Mouse (Mus musculus): ENCODE data around the gene Minos1. TPM values are rescaled to one million over a fixed set of nuclear protein-coding genes. Genes with fewer than 3 reads are reported as not detected.

The Minos1 gene
- polyA plus RNA-seq, 1 experiment, result 137 TPM

DNA sequence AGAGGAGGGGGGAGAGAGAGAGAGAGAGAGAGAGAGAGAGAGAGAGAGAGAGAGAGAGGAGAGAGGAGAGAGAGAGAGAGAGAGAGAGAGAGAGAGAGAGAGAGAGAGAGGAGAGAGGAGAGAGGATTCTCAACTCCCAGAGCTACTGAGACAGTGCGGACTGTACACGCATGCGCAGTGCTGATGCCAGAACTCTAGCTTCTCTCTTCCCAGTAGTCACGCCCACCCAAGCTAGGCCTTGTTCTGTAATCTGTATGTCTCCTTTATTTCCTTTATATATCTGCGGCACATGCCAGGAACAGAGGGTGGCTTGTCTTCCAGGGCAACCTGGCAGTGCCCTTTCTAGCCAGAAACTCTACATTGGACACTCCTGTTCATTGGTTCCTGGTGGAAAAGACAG lies 66.1 kb downstream of the Minos1 start:
- Histone ChIP-seq H3K4me3 (ENCODE audit: low read depth, low read length) (no peak overlapping the region), H3K27ac (ENCODE audit: insufficient read depth, low read length) (no peak overlapping the region)

DNA sequence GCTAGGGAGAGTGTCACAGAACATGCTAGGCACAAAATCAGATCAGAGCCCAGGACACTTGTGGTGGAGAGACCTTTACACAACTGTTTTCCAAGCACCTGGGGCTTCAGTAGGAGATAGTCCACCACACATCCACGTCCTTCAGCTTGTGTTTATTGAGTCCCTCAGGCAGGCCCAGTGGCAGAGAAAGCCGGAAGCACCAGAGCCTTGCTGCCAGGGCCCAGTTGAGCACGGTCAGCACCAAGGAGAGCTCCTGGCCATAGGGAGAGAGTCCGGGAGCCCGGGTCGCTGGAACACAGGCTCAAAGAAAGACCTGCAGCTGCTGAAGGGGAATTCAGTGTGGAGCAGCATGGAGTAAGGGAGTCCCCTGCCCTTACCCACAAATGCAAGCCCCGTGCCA lies 71.3 kb downstream of the Minos1 start:
- Histone ChIP-seq H3K36me3 (ENCODE audit: control insufficient read depth, insufficient read depth, low read length, poor library complexity, severe bottlenecking) (no peaks in the 10 kb centered on the region), H3K4me3 (ENCODE audit: low read depth, low read length) (no peak overlapping the region), H3K27ac (ENCODE audit: insufficient read depth, low read length) (no peak overlapping the region), H3K27me3 (ENCODE audit: control insufficient read depth, insufficient read depth, low read length, poor library complexity, severe bottlenecking) (no peaks in the 10 kb centered on the region), H3K4me1 (ENCODE audit: control insufficient read depth, insufficient read depth, low read length) (no peaks in the 10 kb centered on the region), H3K9ac (ENCODE audit: low read depth, poor library complexity, severe bottlenecking) (no peak overlapping the region), H3K9me3 (replicated peaks; ENCODE audit: control insufficient read depth, insufficient read depth, low read length, poor library complexity, severe bottlenecking) (no peaks in the 10 kb centered on the region)
- TF ChIP-seq CTCF (IDR thresholded peaks at IDR 0.05; ENCODE audit: low read depth, low read length), result no peak
- TF ChIP-seq EP300 (IDR thresholded peaks at IDR 0.05; ENCODE audit: insufficient read depth, low read depth, low read length), result no peak
- TF ChIP-seq POLR2A (IDR thresholded peaks at IDR 0.05; ENCODE audit: insufficient read depth, low read length), result no peak

More for the DNA sequence above, 66.1 kb downstream of the Minos1 start:
- Histone ChIP-seq H3K4me1 (ENCODE audit: control insufficient read depth, insufficient read depth, low read length) (no peaks in the 10 kb centered on the region), H3K9ac (ENCODE audit: low read depth, poor library complexity, severe bottlenecking) (no peak overlapping the region), H3K27me3 (ENCODE audit: control insufficient read depth, insufficient read depth, low read length, poor library complexity, severe bottlenecking) (no peaks in the 10 kb centered on the region), H3K36me3 (ENCODE audit: control insufficient read depth, insufficient read depth, low read length, poor library complexity, severe bottlenecking) (no peaks in the 10 kb centered on the region), H3K9me3 (replicated peaks; ENCODE audit: control insufficient read depth, insufficient read depth, low read length, poor library complexity, severe bottlenecking) (no peaks in the 10 kb centered on the region)
- no peak for TF ChIP-seq EP300 (IDR thresholded peaks at IDR 0.05; ENCODE audit: insufficient read depth, low read depth, low read length)
- TF ChIP-seq CTCF (IDR thresholded peaks at IDR 0.05; ENCODE audit: low read depth, low read length), result no peak
- no peak for TF ChIP-seq POLR2A (IDR thresholded peaks at IDR 0.05; ENCODE audit: insufficient read depth, low read length)

DNA sequence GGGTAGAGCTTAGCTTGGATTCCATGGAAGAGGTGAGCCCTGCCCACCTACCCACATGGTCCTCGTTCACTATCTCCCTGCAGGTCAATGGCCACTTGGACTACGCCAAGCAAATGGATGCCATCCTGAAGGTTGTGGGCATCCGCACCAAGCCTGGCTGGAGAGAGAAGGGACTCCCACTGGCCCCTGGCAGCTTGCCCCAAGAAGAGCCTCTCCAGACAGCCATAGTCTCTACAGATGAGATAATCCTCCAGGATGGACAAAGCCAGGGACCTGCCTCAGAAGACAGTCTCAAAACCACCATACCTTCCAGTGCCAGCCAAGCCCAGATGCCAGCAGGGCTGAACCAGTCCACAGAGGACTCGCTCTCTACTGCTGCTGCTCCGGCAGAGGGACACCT lies 72.9 kb downstream of the Minos1 start:
- Histone ChIP-seq H3K27ac (ENCODE audit: insufficient read depth, low read length) (no peak overlapping the region), H3K4me3 (ENCODE audit: low read depth, low read length) (no peak overlapping the region), H3K27me3 (ENCODE audit: control insufficient read depth, insufficient read depth, low read length, poor library complexity, severe bottlenecking) (no peaks in the 10 kb centered on the region), H3K36me3 (ENCODE audit: control insufficient read depth, insufficient read depth, low read length, poor library complexity, severe bottlenecking) (no peaks in the 10 kb centered on the region), H3K9me3 (replicated peaks; ENCODE audit: control insufficient read depth, insufficient read depth, low read length, poor library complexity, severe bottlenecking) (no peaks in the 10 kb centered on the region), H3K9ac (ENCODE audit: low read depth, poor library complexity, severe bottlenecking) (no peak overlapping the region), H3K4me1 (ENCODE audit: control insufficient read depth, insufficient read depth, low read length) (no peaks in the 10 kb centered on the region)
- TF ChIP-seq CTCF (IDR thresholded peaks at IDR 0.05; ENCODE audit: low read depth, low read length) (no peak), EP300 (IDR thresholded peaks at IDR 0.05; ENCODE audit: insufficient read depth, low read depth, low read length) (no peak), POLR2A (IDR thresholded peaks at IDR 0.05; ENCODE audit: insufficient read depth, low read length) (no peak)

DNA sequence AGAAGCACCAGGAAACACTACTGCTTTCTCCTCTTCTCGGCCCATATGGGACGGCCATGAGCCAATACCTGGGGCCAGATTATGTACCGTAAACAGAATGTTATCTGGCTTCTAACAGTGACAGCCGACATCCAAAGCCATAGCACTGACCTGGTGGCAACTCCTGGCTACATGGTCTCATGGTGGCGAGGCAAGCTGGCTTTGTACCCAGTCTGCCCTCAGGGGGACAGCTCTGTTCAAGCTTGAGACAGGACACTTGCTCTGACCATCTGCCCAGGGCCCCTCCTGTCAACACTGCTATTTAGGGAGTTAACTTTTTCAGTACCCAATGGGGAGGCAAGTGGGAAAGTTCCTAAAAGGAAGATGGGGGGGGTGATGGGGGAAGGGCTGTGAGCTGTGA lies 73.6 kb downstream of the Minos1 start:
- Histone ChIP-seq H3K27ac (ENCODE audit: insufficient read depth, low read length) (no peak overlapping the region), H3K4me3 (ENCODE audit: low read depth, low read length) (no peak overlapping the region), H3K4me1 (ENCODE audit: control insufficient read depth, insufficient read depth, low read length) (no peaks in the 10 kb centered on the region), H3K27me3 (ENCODE audit: control insufficient read depth, insufficient read depth, low read length, poor library complexity, severe bottlenecking) (no peaks in the 10 kb centered on the region), H3K9me3 (replicated peaks; ENCODE audit: control insufficient read depth, insufficient read depth, low read length, poor library complexity, severe bottlenecking) (no peaks in the 10 kb centered on the region), H3K36me3 (ENCODE audit: control insufficient read depth, insufficient read depth, low read length, poor library complexity, severe bottlenecking) (no peaks in the 10 kb centered on the region), H3K9ac (ENCODE audit: low read depth, poor library complexity, severe bottlenecking) (no peak overlapping the region)
- TF ChIP-seq CTCF (IDR thresholded peaks at IDR 0.05; ENCODE audit: low read depth, low read length) (no peak), EP300 (IDR thresholded peaks at IDR 0.05; ENCODE audit: insufficient read depth, low read depth, low read length) (no peak), POLR2A (IDR thresholded peaks at IDR 0.05; ENCODE audit: insufficient read depth, low read length) (no peak)

DNA sequence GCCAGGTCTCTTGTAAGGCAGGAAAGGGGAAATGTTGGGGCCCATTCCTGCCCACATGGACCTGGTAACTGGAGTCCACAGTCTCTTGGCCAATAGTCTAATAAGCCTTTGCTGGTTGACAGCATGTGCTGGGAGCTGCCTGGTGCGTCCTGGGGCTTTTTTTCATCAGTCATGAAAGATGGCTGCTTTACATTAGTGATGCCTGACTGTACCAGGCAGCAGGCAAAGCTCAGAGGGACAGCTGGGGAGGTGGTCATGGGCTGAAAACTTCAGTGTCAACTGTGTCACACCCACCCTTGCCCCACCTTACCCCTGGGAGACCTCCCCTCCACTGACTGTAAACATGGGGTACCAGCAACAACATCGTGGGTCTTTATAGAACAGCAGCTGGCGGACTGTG lies 75.2 kb downstream of the Minos1 start:
- TF ChIP-seq POLR2A (IDR thresholded peaks at IDR 0.05; ENCODE audit: insufficient read depth, low read length) (no peak), CTCF (IDR thresholded peaks at IDR 0.05; ENCODE audit: low read depth, low read length) (no peak), EP300 (IDR thresholded peaks at IDR 0.05; ENCODE audit: insufficient read depth, low read depth, low read length) (no peak)
- Histone ChIP-seq H3K27me3 (ENCODE audit: control insufficient read depth, insufficient read depth, low read length, poor library complexity, severe bottlenecking) (no peaks in the 10 kb centered on the region), H3K27ac (ENCODE audit: insufficient read depth, low read length) (no peak overlapping the region), H3K9me3 (replicated peaks; ENCODE audit: control insufficient read depth, insufficient read depth, low read length, poor library complexity, severe bottlenecking) (no peaks in the 10 kb centered on the region), H3K36me3 (ENCODE audit: control insufficient read depth, insufficient read depth, low read length, poor library complexity, severe bottlenecking) (no peaks in the 10 kb centered on the region), H3K9ac (ENCODE audit: low read depth, poor library complexity, severe bottlenecking) (no peak overlapping the region), H3K4me3 (ENCODE audit: low read depth, low read length) (no peak overlapping the region), H3K4me1 (ENCODE audit: control insufficient read depth, insufficient read depth, low read length) (no peaks in the 10 kb centered on the region)

DNA sequence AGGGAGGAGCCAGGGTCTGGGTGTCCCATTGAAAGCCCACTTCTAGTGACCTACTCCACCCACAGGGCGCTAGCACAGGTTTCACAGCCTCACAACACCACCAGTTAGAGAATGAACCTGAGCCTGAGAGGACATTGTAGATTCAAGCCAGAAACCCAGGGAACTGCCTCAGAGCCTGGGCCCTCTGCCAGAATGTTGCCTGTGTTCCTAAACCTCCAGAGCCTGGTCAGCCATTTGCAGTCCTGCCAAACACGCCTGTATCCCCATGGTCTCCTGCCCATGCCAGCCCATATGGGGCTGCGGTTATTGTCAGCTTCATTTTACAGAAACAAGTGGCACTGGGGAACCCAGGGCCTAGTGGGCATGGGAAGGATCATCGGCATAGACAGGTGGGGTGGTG lies 75.6 kb downstream of the Minos1 start:
- no peaks in the 10 kb centered on the region for H3K27me3 ChIP-seq (ENCODE audit: control insufficient read depth, insufficient read depth, low read length, poor library complexity, severe bottlenecking)
- H3K4me1 ChIP-seq (ENCODE audit: control insufficient read depth, insufficient read depth, low read length), result no peaks in the 10 kb centered on the region
- H3K9me3 ChIP-seq (replicated peaks; ENCODE audit: control insufficient read depth, insufficient read depth, low read length, poor library complexity, severe bottlenecking), result no peaks in the 10 kb centered on the region
- no peak overlapping the region for H3K27ac ChIP-seq (ENCODE audit: insufficient read depth, low read length)
- H3K36me3 ChIP-seq (ENCODE audit: control insufficient read depth, insufficient read depth, low read length, poor library complexity, severe bottlenecking), result no peaks in the 10 kb centered on the region
- H3K9ac ChIP-seq (ENCODE audit: low read depth, poor library complexity, severe bottlenecking), result no peak overlapping the region
- no peak for TF ChIP-seq POLR2A (IDR thresholded peaks at IDR 0.05; ENCODE audit: insufficient read depth, low read length)
- TF ChIP-seq EP300 (IDR thresholded peaks at IDR 0.05; ENCODE audit: insufficient read depth, low read depth, low read length), result no peak
- no peak for TF ChIP-seq CTCF (IDR thresholded peaks at IDR 0.05; ENCODE audit: low read depth, low read length)
- H3K4me3 ChIP-seq (ENCODE audit: low read depth, low read length), result no peak overlapping the region

Data from ES-Bruce4 (cell line).